Mouse (Mus musculus) MEL (cell line): ENCODE measurements around the gene Gm44579.
A peak's percentile ranks its signal among the peaks of the same experiment; 100 is the strongest.

ENCODE experiments used
- CTCF ChIP-seq, 3 experiments: IDR thresholded peaks in 2 of 3; conservative IDR thresholded peaks in 1 of 3; 2 replicates each; pipeline ENCODE4 v1.5.1; 2011 to 2012; ENCODE audit warnings: low read length in 3 of 3, low read depth in 2 of 3, mild to moderate bottlenecking in 2 of 3, improper control_type of control experiment in 1 of 3, inconsistent platforms in 1 of 3, mixed read lengths in 1 of 3, moderate library complexity in 1 of 3; ENCODE audit not compliant: control insufficient read depth in 1 of 3, insufficient read depth in 1 of 3, poor library complexity in 1 of 3, severe bottlenecking in 1 of 3
- EP300 ChIP-seq, 2 experiments: IDR thresholded peaks; 2 replicates each; pipeline ENCODE4 v1.6.1; 2011; ENCODE audit warnings: improper control_type of control experiment in 2 of 2, low read length in 2 of 2, low read depth in 1 of 2, mild to moderate bottlenecking in 1 of 2
- HCFC1 ChIP-seq: IDR thresholded peaks from 2 replicates; pipeline ENCODE4 v1.6.1; 2012; ENCODE audit warnings: low read depth, mild to moderate bottlenecking, inconsistent platforms, low read length, improper control_type of control experiment, moderate library complexity
- MAFK ChIP-seq: IDR thresholded peaks from 2 replicates; pipeline ENCODE4 v1.6.1; 2011; ENCODE audit warnings: low read depth, mild to moderate bottlenecking, low read length, improper control_type of control experiment, borderline replicate concordance
- MEF2A ChIP-seq: IDR thresholded peaks from 2 replicates; pipeline ENCODE4 v1.6.1; 2014; ENCODE audit warnings: low read depth, mild to moderate bottlenecking, inconsistent platforms, low read length, improper control_type of control experiment; ENCODE audit not compliant: poor library complexity, insufficient replicate concordance, severe bottlenecking; ENCODE audit errors: extremely low read depth
- MXI1 ChIP-seq: IDR thresholded peaks from 2 replicates; pipeline ENCODE4 v1.6.1; 2011; ENCODE audit warnings: mild to moderate bottlenecking, low read depth, low read length, improper control_type of control experiment
- NELFE ChIP-seq: IDR thresholded peaks from 2 replicates; pipeline ENCODE4 v1.6.1; 2011; ENCODE audit warnings: low read depth, low read length, improper control_type of control experiment
- POLR2AphosphoS2 ChIP-seq: IDR thresholded peaks from 2 replicates; pipeline ENCODE4 v1.6.1; 2011; ENCODE audit warnings: low read length, improper control_type of control experiment
- USF1 ChIP-seq: IDR thresholded peaks from 2 replicates; pipeline ENCODE4 v1.6.1; 2014; ENCODE audit warnings: low read depth, mild to moderate bottlenecking, inconsistent platforms, low read length, improper control_type of control experiment, moderate library complexity
- ZC3H11A ChIP-seq: IDR thresholded peaks from 2 replicates; pipeline ENCODE4 v1.6.1; 2012; ENCODE audit warnings: low read depth, mild to moderate bottlenecking, inconsistent platforms, low read length, improper control_type of control experiment

GRCm38 (mm10) chr15:98152916-98153315, 67.9 kb downstream of the Gm44579 start:
- TF ChIP-seq CTCF (IDR thresholded peaks at IDR 0.05 in 2 of 3, conservative IDR thresholded peaks at IDR 0.05 in 1 of 3; ENCODE audit: control insufficient read depth in 1 of 3, insufficient read depth in 1 of 3, low read depth in 2 of 3, low read length in 3 of 3, poor library complexity in 1 of 3, severe bottlenecking in 1 of 3) (no peak), EP300 (IDR thresholded peaks at IDR 0.05; ENCODE audit: low read depth in 1 of 2, low read length in 2 of 2) (peak in 1 of 2 experiments; percentile 34; a peak in 1 of 4 replicates), USF1 (no peak), MXI1 (no peak), ZC3H11A (no peak), POLR2AphosphoS2 (no peak), MEF2A (no peak), HCFC1 (no peak), NELFE (no peak), MAFK (no peak)
